Mouse (Mus musculus) G1E (cell line): Measurements from ENCODE around the gene Tcf7l1.

ENCODE experiments used
- CTCF ChIP-seq: IDR thresholded peaks from 2 replicates; pipeline ENCODE4 v1.5.1; 2012; ENCODE audit warnings: low read depth, low read length, inconsistent platforms, mixed read lengths
- GATA1 ChIP-seq: IDR thresholded peaks from 2 replicates; pipeline ENCODE4 v1.6.1; 2012; ENCODE audit warnings: borderline replicate concordance, low read length, inconsistent platforms, mixed read lengths
- GATA2 ChIP-seq: IDR thresholded peaks from 2 replicates; pipeline ENCODE4 v1.6.1; 2012; ENCODE audit warnings: low read depth, low read length, inconsistent platforms, borderline replicate concordance
- POLR2AphosphoS5 ChIP-seq: IDR thresholded peaks from 2 replicates; pipeline ENCODE4 v1.6.1; 2012; ENCODE audit warnings: low read depth, low read length, inconsistent platforms; ENCODE audit not compliant: insufficient replicate concordance
- TAL1 ChIP-seq: conservative IDR thresholded peaks from 2 replicates; pipeline ENCODE4 v1.6.1; 2012; ENCODE audit warnings: low read depth, low read length, inconsistent platforms, mixed read lengths

DNA sequence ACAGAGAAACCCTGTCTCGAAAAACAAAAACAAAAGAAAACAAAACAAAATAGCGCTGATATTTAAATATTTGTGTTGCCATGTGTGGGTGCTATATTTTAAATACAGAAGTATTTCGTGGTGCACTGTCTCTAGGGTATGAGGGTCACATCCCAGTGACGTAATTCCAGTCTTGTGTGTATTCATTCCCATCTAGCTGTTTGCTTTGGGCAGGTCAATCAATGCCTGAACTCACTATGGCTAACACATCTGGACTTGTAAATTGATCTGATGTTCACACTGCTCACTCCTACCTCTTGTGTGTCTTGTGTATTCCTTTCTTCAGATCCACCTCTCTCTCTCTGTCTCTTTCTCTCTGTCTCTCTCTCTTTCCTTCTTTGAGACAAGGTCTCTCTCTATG lies 11.8 kb downstream of the Tcf7l1 start:
- TF ChIP-seq CTCF (no peak), GATA1 (no peak), POLR2AphosphoS5 (no peak), TAL1 (no peak), GATA2 (no peak)
